Mouse (Mus musculus): ENCODE results near the gene Prelp.
"Not testable (repeated sequence)": the region's sequence is repeated elsewhere in the genome, so short reads cannot be mapped to it uniquely, and the experiment has no call there.

Prelp gene

GRCm38 (mm10) chr1:133921304-133921751, at the start of gene Prelp:
Prelp (minus strand) TSS chr1:133921414.
- no peak for DNase-seq (ENCODE audit: low spot score in 2 of 2)

- DNase-seq (ENCODE audit: low spot score in 2 of 2): no peak
These were observed 48.2 kb upstream of the Prelp start for GRCm38 (mm10) chr1:133969427-133969826.

GRCm38 (mm10) chr1:133968788-133969325, 47.6 kb upstream of the Prelp start:
- DNase-seq (ENCODE audit: low spot score in 2 of 2): no peak

- no peak for DNase-seq (ENCODE audit: low spot score in 2 of 2)
These were observed 46.3 kb upstream of the Prelp start for GRCm38 (mm10) chr1:133967481-133968017.

- DNase-seq (ENCODE audit: low spot score in 2 of 2): no peak
These were observed 44.8 kb upstream of the Prelp start for GRCm38 (mm10) chr1:133966044-133966443.

GRCm38 (mm10) chr1:133965298-133965697, 44.1 kb upstream of the Prelp start:
- no peak for DNase-seq (ENCODE audit: low spot score in 2 of 2)

GRCm38 (mm10) chr1:133964742-133965141, 43.5 kb upstream of the Prelp start:
- DNase-seq (ENCODE audit: low spot score in 2 of 2): no peak

- not testable (repeated sequence) for DNase-seq (ENCODE audit: low spot score in 2 of 2)
These were observed 42.4 kb upstream of the Prelp start for GRCm38 (mm10) chr1:133963578-133963977.

- not testable (repeated sequence) for DNase-seq (ENCODE audit: low spot score in 2 of 2)
These were observed 41.9 kb upstream of the Prelp start for GRCm38 (mm10) chr1:133963128-133963527.

- DNase-seq (ENCODE audit: low spot score in 2 of 2): no peak
These were observed 40.3 kb upstream of the Prelp start for GRCm38 (mm10) chr1:133961281-133962134.

GRCm38 (mm10) chr1:133959521-133959920, 38.3 kb upstream of the Prelp start:
- no peak for DNase-seq (ENCODE audit: low spot score in 2 of 2)

GRCm38 (mm10) chr1:133954009-133954408, 32.8 kb upstream of the Prelp start:
- DNase-seq (ENCODE audit: low spot score in 2 of 2): no peak

GRCm38 (mm10) chr1:133953261-133953742, 32.1 kb upstream of the Prelp start:
- no peak for DNase-seq (ENCODE audit: low spot score in 2 of 2)

- DNase-seq (ENCODE audit: low spot score in 2 of 2): no peak
These were observed 30.4 kb upstream of the Prelp start for GRCm38 (mm10) chr1:133951598-133951997.

- DNase-seq (ENCODE audit: low spot score in 2 of 2): no peak
These were observed 29.0 kb upstream of the Prelp start for GRCm38 (mm10) chr1:133950061-133950782.

GRCm38 (mm10) chr1:133945106-133945505, 23.9 kb upstream of the Prelp start:
- DNase-seq (ENCODE audit: low spot score in 2 of 2): no peak

- DNase-seq (ENCODE audit: low spot score in 2 of 2): no peak
These were observed 20.7 kb upstream of the Prelp start for GRCm38 (mm10) chr1:133941904-133942303.

- no peak for DNase-seq (ENCODE audit: low spot score in 2 of 2)
These were observed 20.1 kb upstream of the Prelp start for GRCm38 (mm10) chr1:133941158-133941860.

- no peak for DNase-seq (ENCODE audit: low spot score in 2 of 2)
These were observed 19.4 kb upstream of the Prelp start for GRCm38 (mm10) chr1:133940481-133941092.

GRCm38 (mm10) chr1:133939708-133940107, 18.5 kb upstream of the Prelp start:
- no peak for DNase-seq (ENCODE audit: low spot score in 2 of 2)

- DNase-seq (ENCODE audit: low spot score in 2 of 2): no peak
These were observed 15.0 kb upstream of the Prelp start for GRCm38 (mm10) chr1:133936169-133936568.
